Comparison of ENCODE assay signal across 24 mouse cellular contexts in the genomic region with DNA sequence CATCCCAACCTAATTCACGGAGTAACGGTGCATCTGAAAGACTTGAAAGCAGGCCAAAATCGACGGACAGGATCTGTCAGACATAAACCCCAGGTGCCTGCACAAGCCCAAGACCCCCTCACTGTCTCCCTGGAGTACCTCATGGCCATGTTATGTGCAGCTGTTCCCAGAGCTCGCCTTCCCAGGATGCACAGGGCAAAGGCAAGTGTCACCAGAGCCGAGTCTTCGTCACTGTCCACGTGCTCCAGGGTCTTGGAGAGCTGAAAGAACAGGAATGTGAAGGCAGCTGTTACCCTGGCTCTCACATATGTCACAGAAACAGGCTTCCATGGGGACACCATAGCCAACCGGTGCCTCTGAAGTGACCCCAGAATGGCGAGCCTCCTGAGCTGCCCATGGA.
"Had no signal": no experiment of that assay in that cellular context is flagged by ENCODE, and none has a peak within 500 bp of the region (broad histone marks: within the 10 kb centered on the region; RNA-seq: fewer than 3 reads in every experiment).

No protein-coding gene starts in this region.

- H3K27ac ChIP-seq: heart, adult 2 months; heart, embryonic 13.5 days; heart, embryonic 15.5 days; hindbrain, embryonic 14.5 days; intestine, embryonic 15.5 days; layer of hippocampus, adult 2 months; limb, embryonic 15.5 days; liver, embryonic 12.5 days; liver, embryonic 14.5 days had no signal

- H3K4me2 ChIP-seq: heart, embryonic 11.5 days; heart, embryonic 13.5 days; heart, embryonic 15.5 days; hindbrain, embryonic 14.5 days; intestine, embryonic 15.5 days; limb, embryonic 15.5 days; liver, embryonic 12.5 days had no signal

- ATAC-seq: hindbrain, embryonic 16.5 days; inflammation-experienced regulatory T-cells, adult 6 months; intestine, embryonic 15.5 days; intestine, postnatal 0 days; liver, embryonic 12.5 days had no signal

- H3K4me3 ChIP-seq: heart, adult 2 months; heart, embryonic 13.5 days; heart, embryonic 15.5 days; intestine, embryonic 15.5 days; layer of hippocampus, adult 2 months; limb, embryonic 15.5 days; liver, embryonic 12.5 days had no signal

- H3K9ac ChIP-seq: heart, embryonic 13.5 days; heart, embryonic 15.5 days; hindbrain, embryonic 14.5 days; intestine, embryonic 15.5 days; limb, embryonic 15.5 days; liver, embryonic 12.5 days; liver, embryonic 14.5 days had no signal

- H3K9me3 ChIP-seq: heart, embryonic 15.5 days; intestine, embryonic 15.5 days; limb, embryonic 15.5 days; liver, embryonic 12.5 days had no signal

- DNase-seq: gastrocnemius, postnatal 14 days; gastrocnemius, postnatal 36 days; heart, adult 11 months; heart, adult 2 months; heart, postnatal 14 days; heart, postnatal 36 days; kidney, adult 18-20 months; kidney, adult 8-10 months; kidney, postnatal 10 days; kidney, postnatal 25 days; kidney, postnatal 4 days; left cerebral cortex, postnatal 4 days had no signal

- H3K4me1 ChIP-seq: heart, embryonic 13.5 days; heart, embryonic 15.5 days; intestine, embryonic 15.5 days; limb, embryonic 15.5 days had no signal

- H3K36me3 ChIP-seq: heart, embryonic 13.5 days; heart, embryonic 15.5 days; intestine, embryonic 15.5 days; limb, embryonic 15.5 days; liver, embryonic 12.5 days had no signal

- H3K27me3 ChIP-seq: heart, embryonic 13.5 days; heart, embryonic 15.5 days; intestine, embryonic 15.5 days; limb, embryonic 15.5 days; liver, embryonic 12.5 days had no signal
